Mouse (Mus musculus) small intestine, adult 10 weeks (tissue): Measurements from ENCODE around the gene Tspan9. TPM values are rescaled to one million over a fixed set of nuclear protein-coding genes. Genes with fewer than 3 reads are reported as not detected.

Source experiments
- polyA plus RNA-seq: library from polyadenylated mRNA; stranded (reverse); fragments of 350-450 nt; fragmentation: Illumina TruSeq; extraction: RNeasy Lipid Tissue Mini Kit (QIAGEN cat#74804); gene quantifications from one replicate; pipeline ENCODE4 v1.2.3, GENCODE M21; 2014; ENCODE audit warnings: low replicate concordance

Tspan9 gene
- 0.67 TPM for polyA plus RNA-seq

DNA sequence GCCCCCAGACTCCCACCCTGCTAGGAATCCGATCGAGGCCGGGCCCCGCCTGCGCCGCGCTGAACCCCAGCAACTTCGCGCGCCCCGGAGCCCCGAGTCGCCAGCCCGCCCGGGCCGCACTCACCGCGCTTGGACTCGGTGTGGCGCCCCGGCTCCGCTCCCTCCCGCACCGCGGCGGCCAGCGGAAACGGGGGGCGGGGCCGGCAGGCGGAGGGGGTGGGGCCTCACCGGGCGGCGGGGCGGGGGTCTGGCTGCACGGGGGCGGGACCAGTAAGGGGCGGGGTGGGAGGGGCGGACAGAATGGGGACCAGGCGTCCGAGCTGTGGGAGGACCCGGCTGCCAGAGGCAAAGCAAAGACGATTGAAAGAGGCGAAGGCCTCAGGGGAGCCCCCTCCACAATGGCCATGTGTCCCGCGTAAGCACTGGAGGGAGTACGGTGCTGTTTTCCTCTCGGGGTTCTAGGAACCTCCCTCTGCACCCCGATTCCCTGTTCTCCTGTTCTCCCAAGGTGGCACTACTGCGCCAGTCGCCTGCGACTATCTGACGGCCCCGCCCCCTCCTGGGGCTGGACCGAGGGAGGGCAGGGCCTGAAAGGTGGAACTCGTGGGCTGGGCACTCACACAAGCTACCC lies at the start of gene Tspan9:
Tspan9 (minus strand) TSS at position 205 of the 631 bp plus-strand sequence.

Other genes starting within 250 kb of the Tspan9 start
- 0.26 TPM for gene Tead4, start 157.2 kb upstream of the Tspan9 start, polyA plus RNA-seq
- gene Tulp3, start 212.3 kb upstream of the Tspan9 start, polyA plus RNA-seq: 0.48 TPM
- gene Rhno1, start 219.3 kb upstream of the Tspan9 start, polyA plus RNA-seq: 6.1 TPM
- gene Foxm1, start 219.4 kb upstream of the Tspan9 start, polyA plus RNA-seq: 1.3 TPM
- not detected for gene Tex52, start 231.9 kb upstream of the Tspan9 start, polyA plus RNA-seq
- not detected for gene Gm44596, start 231.9 kb upstream of the Tspan9 start, polyA plus RNA-seq